Mouse (Mus musculus): ENCODE data around the gene Cep89. TPM values are rescaled to one million over a fixed set of nuclear protein-coding genes. Genes with fewer than 3 reads are reported as not detected.

Cep89 gene
- polyA plus RNA-seq (2012; rRNA removed; ENCODE audit: low replicate concordance) = 6.6 and 10.2 TPM in 2 replicates

GRCm38 (mm10) chr7:35396542-35397168 lies at the start of gene Cep89, which contains the start of gene Faap24:
Cep89 (plus strand) TSS chr7:35397035.
Faap24 (minus strand) TSS chr7:35396836.

GRCm38 (mm10) chr7:35447996-35448846 lies 51.4 kb downstream of the Cep89 start, which contains the start of gene Slc7a9:
Slc7a9 (plus strand) TSS chr7:35448796.

Other genes with a start within 250 kb of the Cep89 start
- gene Slc7a10, start 210.7 kb upstream of the Cep89 start, polyA plus RNA-seq (2012; rRNA removed; ENCODE audit: low replicate concordance) = 0.21 and 3.0 TPM in 2 replicates
- 4.8 and 6.0 TPM in 2 replicates for gene Lrp3, start 181.5 kb upstream of the Cep89 start, polyA plus RNA-seq (2012; rRNA removed; ENCODE audit: low replicate concordance)
- 0.78 and 1.1 TPM in 2 replicates for gene Gpatch1, start 78.6 kb upstream of the Cep89 start, polyA plus RNA-seq (2012; rRNA removed; ENCODE audit: low replicate concordance)
- 18.1 and 19.7 TPM in 2 replicates for gene Rhpn2, start 62.9 kb upstream of the Cep89 start, polyA plus RNA-seq (2012; rRNA removed; ENCODE audit: low replicate concordance)
- 3.8 and 3.9 TPM in 2 replicates for gene Faap24, start 199 bp upstream of the Cep89 start, polyA plus RNA-seq (2012; rRNA removed; ENCODE audit: low replicate concordance)
- 124 and 334 TPM in 2 replicates for gene Slc7a9, start 51.8 kb downstream of the Cep89 start, polyA plus RNA-seq (2012; rRNA removed; ENCODE audit: low replicate concordance)
- 0.04 TPM in 1 of 2 replicates, not detected in the other for gene Tdrd12, start 140.7 kb downstream of the Cep89 start, polyA plus RNA-seq (2012; rRNA removed; ENCODE audit: low replicate concordance)
- 62.8 and 85.5 TPM in 2 replicates for gene Nudt19, start 159.3 kb downstream of the Cep89 start, polyA plus RNA-seq (2012; rRNA removed; ENCODE audit: low replicate concordance)
- gene Rgs9bp, start 188.5 kb downstream of the Cep89 start, polyA plus RNA-seq (2012; rRNA removed; ENCODE audit: low replicate concordance) = not detected in 2 replicates
- gene Ankrd27, start 189.2 kb downstream of the Cep89 start, polyA plus RNA-seq (2012; rRNA removed; ENCODE audit: low replicate concordance) = 6.6 and 10.5 TPM in 2 replicates